Mouse (Mus musculus) heart, embryonic 10.5 days (tissue): ENCODE measurements around the gene Foxa3. TPM values are rescaled to one million over a fixed set of nuclear protein-coding genes. Genes with fewer than 3 reads are reported as not detected.
A peak's percentile ranks its signal among the peaks of the same experiment; 100 is the strongest.

ENCODE experiments used
- DNase-seq: peaks from one replicate; pipeline ENCODE4 v3.0.0-alpha.2; 2017; ENCODE audit warnings: low spot score
- H3K27ac ChIP-seq: fragments of 300-500 bp; sonication (generic); 2 replicates; pipeline ENCODE4 v1.5.1; 2016; ENCODE audit warnings: mild to moderate bottlenecking
- H3K27me3 ChIP-seq: fragments of 300-500 bp; sonication (generic); 2 replicates; pipeline ENCODE4 v1.6.1; 2016; ENCODE audit warnings: mild to moderate bottlenecking; ENCODE audit not compliant: poor library complexity, insufficient read depth, severe bottlenecking
- H3K36me3 ChIP-seq: fragments of 300-500 bp; sonication (generic); 2 replicates; pipeline ENCODE4 v1.6.1; 2016; ENCODE audit warnings: mild to moderate bottlenecking, moderate library complexity
- H3K4me1 ChIP-seq: fragments of 300-500 bp; sonication (generic); 2 replicates; pipeline ENCODE4 v1.6.1; 2016; ENCODE audit warnings: mild to moderate bottlenecking
- H3K4me3 ChIP-seq: fragments of 300-500 bp; sonication (generic); 2 replicates; pipeline ENCODE4 v1.5.1; 2016; ENCODE audit warnings: mild to moderate bottlenecking, moderate library complexity
- H3K9me3 ChIP-seq: fragments of 300-500 bp; sonication (generic); 2 replicates; pipeline ENCODE4 v1.6.1; 2016; ENCODE audit warnings: mild to moderate bottlenecking, moderate library complexity
- WGBS: fragments of 180-500 bp; shearing (Covaris S2); methylation state at CpG from one replicate; pipeline ENCODE4 v1.1.7; 2016; 5-methylcytosine and 5-hydroxymethylcytosine counted together
- polyA plus RNA-seq: library from polyadenylated mRNA; unstranded; fragments of >200 nt; fragmentation: Nextera tagmentation; extraction: Ambion mirVana; gene quantifications from 2 replicates; pipeline ENCODE4 v1.2.1, GENCODE M21; 2016

Foxa3 gene
- polyA plus RNA-seq, 1 experiment from 2014 or later, result 8.6 TPM

- no peak for DNase-seq
- Histone ChIP-seq H3K9me3 (no peaks in the 10 kb centered on the region), H3K27ac (no peak overlapping the region), H3K4me3 (peak overlapping the region; percentile 12; the same call in 1 of the 2 replicates), H3K4me1 (peaks cover 29% of the 10 kb centered on the region), H3K36me3 (no peaks in the 10 kb centered on the region), H3K27me3 (peaks cover 42% of the 10 kb centered on the region)
- WGBS, result 57% methylated on average over 18 of the region's 18 CpGs
Measured at GRCm38 (mm10) chr7:19022189-19022958, 964 bp downstream of the Foxa3 start.

GRCm38 (mm10) chr7:19021048-19021447 lies 2.3 kb downstream of the Foxa3 start:
- H3K4me3 ChIP-seq, result no peak overlapping the region
- no peaks in the 10 kb centered on the region for H3K36me3 ChIP-seq
- peaks cover 25% of the 10 kb centered on the region for H3K4me1 ChIP-seq
- 15% methylated on average over 8 of the region's 8 CpGs for WGBS
- H3K27me3 ChIP-seq, result peaks cover 42% of the 10 kb centered on the region
- DNase-seq, result no peak
- H3K27ac ChIP-seq, result no peak overlapping the region
- H3K9me3 ChIP-seq, result no peaks in the 10 kb centered on the region

GRCm38 (mm10) chr7:19017909-19018308 lies 5.4 kb downstream of the Foxa3 start:
- no peak overlapping the region for H3K4me3 ChIP-seq
- no peak overlapping the region for H3K27ac ChIP-seq
- peaks cover 15% of the 10 kb centered on the region for H3K4me1 ChIP-seq
- WGBS, result 83% methylated on average over 7 of the region's 7 CpGs
- peaks cover 31% of the 10 kb centered on the region for H3K27me3 ChIP-seq
- DNase-seq, result no peak
- H3K36me3 ChIP-seq, result no peaks in the 10 kb centered on the region
- H3K9me3 ChIP-seq, result no peaks in the 10 kb centered on the region

- Histone ChIP-seq H3K4me1 (peaks cover 30% of the 10 kb centered on the region), H3K27ac (no peak overlapping the region), H3K36me3 (no peaks in the 10 kb centered on the region), H3K27me3 (peaks cover 13% of the 10 kb centered on the region), H3K9me3 (no peaks in the 10 kb centered on the region), H3K4me3 (no peak overlapping the region)
- WGBS, result 92% methylated on average over 4 of the region's 4 CpGs
- no peak for DNase-seq
Measured at GRCm38 (mm10) chr7:19016042-19016441, 7.3 kb downstream of the Foxa3 start.

GRCm38 (mm10) chr7:19014452-19014851 lies 8.9 kb downstream of the Foxa3 start:
- Histone ChIP-seq H3K9me3 (no peaks in the 10 kb centered on the region), H3K4me1 (peaks cover 30% of the 10 kb centered on the region), H3K36me3 (no peaks in the 10 kb centered on the region), H3K27me3 (no peaks in the 10 kb centered on the region), H3K27ac (0 out of 2 replicates have a peak overlapping the region, but pooled peaks have one; percentile 16), H3K4me3 (no peak overlapping the region)
- no peak for DNase-seq
- WGBS, result 50% methylated on average over 15 of the region's 15 CpGs

- H3K4me3 ChIP-seq, result peak overlapping the region; percentile 65; the same call in 1 of the 2 replicates
- H3K36me3 ChIP-seq, result no peaks in the 10 kb centered on the region
- DNase-seq, result no peak
- 25% methylated on average over 2 of the region's 2 CpGs for WGBS
- no peaks in the 10 kb centered on the region for H3K9me3 ChIP-seq
- H3K27ac ChIP-seq, result peak overlapping the region; percentile 24; the same call in 1 of the 2 replicates
- H3K27me3 ChIP-seq, result no peaks in the 10 kb centered on the region
- H3K4me1 ChIP-seq, result peaks cover 30% of the 10 kb centered on the region
Measured at GRCm38 (mm10) chr7:19012882-19013281, 10.5 kb downstream of the Foxa3 start.

- no peak for DNase-seq
- WGBS, result under 1% methylated on average over 30 of the region's 31 CpGs
- Histone ChIP-seq H3K27ac (peak overlapping the region; percentile 94), H3K4me3 (peak overlapping the region; percentile 65), H3K27me3 (no peaks in the 10 kb centered on the region), H3K36me3 (peaks cover 5% of the 10 kb centered on the region), H3K9me3 (no peaks in the 10 kb centered on the region), H3K4me1 (peaks cover 37% of the 10 kb centered on the region)
Measured at GRCm38 (mm10) chr7:19012025-19012621, 11.2 kb downstream of the Foxa3 start.

- Histone ChIP-seq H3K4me1 (peaks cover 52% of the 10 kb centered on the region), H3K36me3 (peaks cover 18% of the 10 kb centered on the region), H3K27me3 (no peaks in the 10 kb centered on the region), H3K9me3 (no peaks in the 10 kb centered on the region), H3K27ac (no peak overlapping the region), H3K4me3 (no peak overlapping the region)
- no peak for DNase-seq
- WGBS, result 76% methylated on average over 7 of the region's 7 CpGs
Measured at GRCm38 (mm10) chr7:19010581-19010980, 12.8 kb downstream of the Foxa3 start.

- 70% methylated on average over 13 of the region's 13 CpGs for WGBS
- H3K9me3 ChIP-seq, result no peaks in the 10 kb centered on the region
- no peak for DNase-seq
- peaks cover 53% of the 10 kb centered on the region for H3K4me1 ChIP-seq
- H3K4me3 ChIP-seq, result no peak overlapping the region
- no peaks in the 10 kb centered on the region for H3K27me3 ChIP-seq
- H3K36me3 ChIP-seq, result peaks cover 26% of the 10 kb centered on the region
- H3K27ac ChIP-seq, result no peak overlapping the region
Measured at GRCm38 (mm10) chr7:19007026-19007977, 16.0 kb downstream of the Foxa3 start.

GRCm38 (mm10) chr7:19006476-19006875 lies 16.9 kb downstream of the Foxa3 start:
- DNase-seq, result peak; percentile 92
- H3K27ac ChIP-seq, result no peak overlapping the region
- H3K27me3 ChIP-seq, result no peaks in the 10 kb centered on the region
- 9% methylated on average over 12 of the region's 12 CpGs for WGBS
- H3K9me3 ChIP-seq, result no peaks in the 10 kb centered on the region
- peaks cover 26% of the 10 kb centered on the region for H3K36me3 ChIP-seq
- peaks cover 48% of the 10 kb centered on the region for H3K4me1 ChIP-seq
- H3K4me3 ChIP-seq, result 0 out of 2 replicates have a peak overlapping the region, but pooled peaks have one; percentile 92

GRCm38 (mm10) chr7:19005417-19006121 lies 17.8 kb downstream of the Foxa3 start:
- 82% methylated on average over 34 of the region's 34 CpGs for WGBS
- Histone ChIP-seq H3K27ac (0 out of 2 replicates have a peak overlapping the region, but pooled peaks have one; percentile 8), H3K9me3 (no peaks in the 10 kb centered on the region), H3K4me1 (peaks cover 54% of the 10 kb centered on the region), H3K4me3 (peak overlapping the region; percentile 92), H3K36me3 (peaks cover 26% of the 10 kb centered on the region), H3K27me3 (no peaks in the 10 kb centered on the region)
- no peak for DNase-seq

- Histone ChIP-seq H3K4me1 (peaks cover 58% of the 10 kb centered on the region), H3K9me3 (no peaks in the 10 kb centered on the region), H3K36me3 (peaks cover 26% of the 10 kb centered on the region), H3K27ac (peak overlapping the region; percentile 95), H3K27me3 (no peaks in the 10 kb centered on the region), H3K4me3 (peak overlapping the region; percentile 92)
- DNase-seq, result no peak
- WGBS, result 7% methylated on average over 34 of the region's 34 CpGs
Measured at GRCm38 (mm10) chr7:19004631-19005079, 18.7 kb downstream of the Foxa3 start.
